Mouse (Mus musculus): ENCODE measurements around the gene Ankrd55. TPM values are rescaled to one million over a fixed set of nuclear protein-coding genes. Genes with fewer than 3 reads are reported as not detected.

Ankrd55 gene
- polyA plus RNA-seq, 1 experiment: 10.0 TPM

DNA sequence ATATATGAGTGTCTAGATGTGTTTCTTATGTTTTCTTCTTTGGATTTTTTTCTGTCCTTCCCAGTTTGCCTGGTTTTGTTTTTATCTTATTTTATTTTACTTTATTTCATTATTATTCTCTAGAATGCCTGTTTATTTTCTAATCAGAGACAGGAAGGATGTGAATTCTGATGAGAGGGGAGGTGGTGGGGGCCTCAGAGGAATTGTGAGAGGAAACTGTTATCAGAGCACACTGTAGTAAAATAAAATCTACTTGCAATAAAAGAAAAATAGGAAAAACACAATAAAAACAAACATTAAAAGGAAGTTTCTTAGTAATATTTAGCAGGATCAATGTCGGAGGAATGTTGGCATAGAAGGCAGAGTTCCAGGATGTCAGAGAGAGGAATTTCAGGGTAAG is 116.9 kb downstream of the Ankrd55 start:
- Histone ChIP-seq H3K4me1 (ENCODE audit: control insufficient read depth, insufficient read depth, low read length) (no peaks in the 10 kb centered on the region), H3K36me3 (ENCODE audit: control insufficient read depth, insufficient read depth, low read length) (no peaks in the 10 kb centered on the region), H3K27me3 (ENCODE audit: control insufficient read depth, insufficient read depth, low read length) (no peaks in the 10 kb centered on the region), H3K27ac (ENCODE audit: control insufficient read depth, insufficient read depth, low read depth, low read length) (no peak overlapping the region), H3K4me3 (ENCODE audit: control insufficient read depth, low read depth, low read length) (no peak overlapping the region)
- TF ChIP-seq POLR2A (IDR thresholded peaks at IDR 0.05; ENCODE audit: control insufficient read depth, low read depth, low read length) (no peak), CTCF (IDR thresholded peaks at IDR 0.05; ENCODE audit: control insufficient read depth, insufficient read depth, insufficient replicate concordance, low read depth, low read length) (no peak)

DNA sequence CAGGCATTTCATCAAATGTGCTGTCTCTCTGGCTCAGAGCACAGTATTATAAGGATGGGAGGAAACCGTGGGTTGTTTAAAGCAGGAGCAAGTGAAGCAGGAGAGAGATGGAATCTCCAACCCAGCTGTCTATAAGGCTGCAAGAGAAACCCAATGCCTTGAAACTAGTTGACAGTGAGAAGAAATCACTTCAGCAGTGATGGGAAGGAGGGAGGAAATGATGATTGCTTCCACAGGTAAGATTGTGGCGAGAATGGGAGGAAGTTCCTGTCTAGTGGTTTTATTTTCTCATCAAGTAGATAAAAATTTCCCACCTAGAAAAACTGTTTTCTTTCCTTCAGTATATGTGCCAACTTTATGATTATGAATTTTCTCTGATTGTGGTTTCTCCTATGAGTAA is 118.4 kb downstream of the Ankrd55 start:
- Histone ChIP-seq H3K4me3 (ENCODE audit: control insufficient read depth, low read depth, low read length) (no peak overlapping the region), H3K4me1 (ENCODE audit: control insufficient read depth, insufficient read depth, low read length) (no peaks in the 10 kb centered on the region), H3K27ac (ENCODE audit: control insufficient read depth, insufficient read depth, low read depth, low read length) (no peak overlapping the region), H3K36me3 (ENCODE audit: control insufficient read depth, insufficient read depth, low read length) (no peaks in the 10 kb centered on the region), H3K27me3 (ENCODE audit: control insufficient read depth, insufficient read depth, low read length) (no peaks in the 10 kb centered on the region)
- TF ChIP-seq CTCF (IDR thresholded peaks at IDR 0.05; ENCODE audit: control insufficient read depth, insufficient read depth, insufficient replicate concordance, low read depth, low read length): no peak
- no peak for TF ChIP-seq POLR2A (IDR thresholded peaks at IDR 0.05; ENCODE audit: control insufficient read depth, low read depth, low read length)

DNA sequence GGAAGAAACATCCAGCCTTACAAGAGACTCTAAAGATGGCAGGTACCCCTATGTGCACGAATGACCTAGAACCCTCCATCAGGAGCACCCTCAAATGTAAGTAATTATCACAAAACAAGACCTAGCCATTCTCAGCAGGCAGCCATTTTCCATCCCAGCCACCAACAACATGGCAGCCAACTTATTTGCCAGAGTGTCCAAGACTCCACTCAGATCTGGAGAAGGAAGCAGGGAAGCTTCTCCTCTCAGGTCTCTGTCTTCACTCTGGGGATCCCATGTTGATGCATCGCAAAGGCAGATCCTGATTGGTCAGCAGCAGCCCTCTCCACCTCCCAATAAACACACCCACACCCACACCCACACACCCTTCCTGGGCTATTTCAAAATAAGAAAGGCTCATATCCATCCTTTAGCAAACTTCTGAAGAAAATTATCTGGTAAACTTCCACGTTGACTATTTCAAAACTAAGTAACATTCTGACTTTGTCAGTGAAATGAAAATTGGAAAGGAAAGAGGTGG is 119.0 kb downstream of the Ankrd55 start:
- H3K4me3 ChIP-seq (ENCODE audit: control insufficient read depth, low read depth, low read length): no peak overlapping the region
- TF ChIP-seq CTCF (IDR thresholded peaks at IDR 0.05; ENCODE audit: control insufficient read depth, insufficient read depth, insufficient replicate concordance, low read depth, low read length) (no peak), POLR2A (IDR thresholded peaks at IDR 0.05; ENCODE audit: control insufficient read depth, low read depth, low read length) (no peak)
- H3K36me3 ChIP-seq (ENCODE audit: control insufficient read depth, insufficient read depth, low read length): no peaks in the 10 kb centered on the region
- no peak overlapping the region for H3K27ac ChIP-seq (ENCODE audit: control insufficient read depth, insufficient read depth, low read depth, low read length)
- H3K27me3 ChIP-seq (ENCODE audit: control insufficient read depth, insufficient read depth, low read length): no peaks in the 10 kb centered on the region
- H3K4me1 ChIP-seq (ENCODE audit: control insufficient read depth, insufficient read depth, low read length): no peaks in the 10 kb centered on the region

DNA sequence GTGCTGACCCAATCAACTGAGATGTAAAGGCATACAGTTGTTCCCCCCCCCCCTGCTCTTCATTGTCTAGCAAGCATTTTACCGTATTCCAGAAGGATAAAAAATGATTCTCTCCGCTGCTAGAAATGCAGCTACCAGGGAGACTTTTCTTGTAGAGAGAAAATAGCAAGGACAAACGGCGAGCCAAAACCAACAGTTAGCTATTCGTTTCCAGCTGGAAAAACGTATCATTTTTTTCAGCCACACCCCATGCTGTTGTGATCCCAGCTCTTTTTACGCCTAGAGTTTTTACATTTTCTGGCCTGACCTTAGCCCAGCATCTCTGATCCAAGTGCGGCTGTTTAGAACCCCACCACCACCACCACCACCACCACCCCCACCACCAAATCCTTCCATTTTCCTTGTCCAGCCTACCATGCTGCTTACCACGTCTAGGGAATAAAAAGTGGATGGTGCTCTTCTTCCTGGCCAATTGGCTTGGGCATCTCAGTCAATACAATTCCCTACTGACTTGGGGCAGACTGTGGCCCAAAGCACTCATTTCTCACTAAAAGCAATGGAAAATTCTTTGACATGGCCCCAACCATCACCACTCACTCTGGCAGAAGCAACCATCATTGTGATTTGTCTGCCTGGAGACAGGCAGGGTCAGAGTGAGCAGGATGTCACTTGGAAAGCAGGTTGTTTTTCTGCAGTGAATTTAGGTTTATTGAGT is 119.7 kb downstream of the Ankrd55 start:
- Histone ChIP-seq H3K4me3 (ENCODE audit: control insufficient read depth, low read depth, low read length) (no peak overlapping the region), H3K27ac (ENCODE audit: control insufficient read depth, insufficient read depth, low read depth, low read length) (no peak overlapping the region), H3K36me3 (ENCODE audit: control insufficient read depth, insufficient read depth, low read length) (no peaks in the 10 kb centered on the region), H3K27me3 (ENCODE audit: control insufficient read depth, insufficient read depth, low read length) (no peaks in the 10 kb centered on the region), H3K4me1 (ENCODE audit: control insufficient read depth, insufficient read depth, low read length) (peaks cover 2% of the 10 kb centered on the region; the same call in 1 of the 2 replicates)
- TF ChIP-seq POLR2A (IDR thresholded peaks at IDR 0.05; ENCODE audit: control insufficient read depth, low read depth, low read length): no peak
- no peak for TF ChIP-seq CTCF (IDR thresholded peaks at IDR 0.05; ENCODE audit: control insufficient read depth, insufficient read depth, insufficient replicate concordance, low read depth, low read length)

DNA sequence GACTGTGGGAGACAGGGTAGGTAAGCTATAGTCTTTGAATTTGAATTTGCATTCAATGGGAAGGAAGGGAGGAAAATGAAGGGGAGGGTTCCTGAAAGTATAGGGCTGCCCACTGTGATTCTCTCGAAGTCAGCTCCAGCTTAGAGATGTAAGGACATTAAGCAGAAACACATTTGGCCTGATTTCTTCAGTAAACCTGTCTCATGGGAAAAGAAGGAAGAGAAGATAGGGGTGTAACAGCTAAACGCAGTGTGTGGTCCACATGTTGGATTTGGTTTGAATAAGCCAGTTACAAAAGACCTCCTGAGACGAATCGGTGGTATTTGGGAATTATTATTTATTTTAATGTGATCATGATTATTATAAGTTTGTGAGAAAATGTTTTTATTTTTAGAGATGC is 120.5 kb downstream of the Ankrd55 start:
- Histone ChIP-seq H3K27me3 (ENCODE audit: control insufficient read depth, insufficient read depth, low read length) (no peaks in the 10 kb centered on the region), H3K4me1 (ENCODE audit: control insufficient read depth, insufficient read depth, low read length) (peaks cover 3% of the 10 kb centered on the region; the same call in 1 of the 2 replicates), H3K4me3 (ENCODE audit: control insufficient read depth, low read depth, low read length) (no peak overlapping the region), H3K36me3 (ENCODE audit: control insufficient read depth, insufficient read depth, low read length) (no peaks in the 10 kb centered on the region), H3K27ac (ENCODE audit: control insufficient read depth, insufficient read depth, low read depth, low read length) (no peak overlapping the region)
- TF ChIP-seq POLR2A (IDR thresholded peaks at IDR 0.05; ENCODE audit: control insufficient read depth, low read depth, low read length) (no peak), CTCF (IDR thresholded peaks at IDR 0.05; ENCODE audit: control insufficient read depth, insufficient read depth, insufficient replicate concordance, low read depth, low read length) (no peak)

DNA sequence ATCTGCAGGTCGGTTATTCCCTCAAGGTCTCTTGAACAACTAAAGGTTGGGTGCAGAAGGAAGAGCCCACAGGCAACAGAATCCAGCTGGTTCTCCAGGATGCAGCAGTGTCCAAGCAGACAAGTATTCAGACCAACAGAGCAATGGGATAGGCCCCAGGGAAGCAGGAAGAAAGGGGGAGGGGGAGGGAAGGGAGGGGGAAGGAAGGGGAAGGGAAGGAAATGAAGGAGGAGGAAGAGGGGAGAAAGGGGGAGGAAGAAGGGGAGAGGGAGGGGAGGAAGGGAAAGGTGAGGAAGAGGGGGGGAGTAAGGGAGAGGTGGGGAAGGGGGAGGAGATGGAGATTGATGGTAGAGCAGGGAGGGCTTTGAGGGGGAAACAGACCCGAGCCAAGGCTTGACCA is 121.1 kb downstream of the Ankrd55 start:
- no peak overlapping the region for H3K27ac ChIP-seq (ENCODE audit: control insufficient read depth, insufficient read depth, low read depth, low read length)
- no peak overlapping the region for H3K4me3 ChIP-seq (ENCODE audit: control insufficient read depth, low read depth, low read length)
- no peaks in the 10 kb centered on the region for H3K27me3 ChIP-seq (ENCODE audit: control insufficient read depth, insufficient read depth, low read length)
- TF ChIP-seq POLR2A (IDR thresholded peaks at IDR 0.05; ENCODE audit: control insufficient read depth, low read depth, low read length) (no peak), CTCF (IDR thresholded peaks at IDR 0.05; ENCODE audit: control insufficient read depth, insufficient read depth, insufficient replicate concordance, low read depth, low read length) (no peak)
- H3K36me3 ChIP-seq (ENCODE audit: control insufficient read depth, insufficient read depth, low read length): no peaks in the 10 kb centered on the region
- peaks cover 3% of the 10 kb centered on the region; the same call in 1 of the 2 replicates for H3K4me1 ChIP-seq (ENCODE audit: control insufficient read depth, insufficient read depth, low read length)

DNA sequence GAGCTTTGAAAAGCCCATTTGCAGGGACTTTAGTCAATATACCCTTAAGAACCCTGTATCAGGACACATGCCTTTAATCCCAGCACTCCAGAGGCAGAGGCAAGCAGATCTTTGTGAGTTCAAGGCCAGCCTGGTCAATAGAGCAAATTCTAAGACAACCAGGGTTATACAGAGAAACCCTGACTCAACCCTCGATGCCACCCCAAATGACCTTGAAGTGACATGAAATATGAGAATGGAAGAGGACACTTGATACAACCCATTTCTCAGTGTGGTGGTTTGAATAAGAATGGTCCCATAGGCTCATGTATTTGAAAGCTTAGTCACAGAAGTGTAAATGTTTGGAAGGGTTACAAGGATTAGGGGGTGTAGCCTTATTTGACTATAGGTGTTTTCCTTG is 121.6 kb downstream of the Ankrd55 start:
- H3K4me1 ChIP-seq (ENCODE audit: control insufficient read depth, insufficient read depth, low read length): peaks cover 3% of the 10 kb centered on the region; the same call in 1 of the 2 replicates
- no peaks in the 10 kb centered on the region for H3K36me3 ChIP-seq (ENCODE audit: control insufficient read depth, insufficient read depth, low read length)
- H3K27ac ChIP-seq (ENCODE audit: control insufficient read depth, insufficient read depth, low read depth, low read length): no peak overlapping the region
- H3K4me3 ChIP-seq (ENCODE audit: control insufficient read depth, low read depth, low read length): no peak overlapping the region
- no peak for TF ChIP-seq POLR2A (IDR thresholded peaks at IDR 0.05; ENCODE audit: control insufficient read depth, low read depth, low read length)
- TF ChIP-seq CTCF (IDR thresholded peaks at IDR 0.05; ENCODE audit: control insufficient read depth, insufficient read depth, insufficient replicate concordance, low read depth, low read length): no peak
- H3K27me3 ChIP-seq (ENCODE audit: control insufficient read depth, insufficient read depth, low read length): no peaks in the 10 kb centered on the region

Measured in testis, adult 2 months (tissue).